ENCODE assay signal across 8 mouse cellular contexts in the genomic region with DNA sequence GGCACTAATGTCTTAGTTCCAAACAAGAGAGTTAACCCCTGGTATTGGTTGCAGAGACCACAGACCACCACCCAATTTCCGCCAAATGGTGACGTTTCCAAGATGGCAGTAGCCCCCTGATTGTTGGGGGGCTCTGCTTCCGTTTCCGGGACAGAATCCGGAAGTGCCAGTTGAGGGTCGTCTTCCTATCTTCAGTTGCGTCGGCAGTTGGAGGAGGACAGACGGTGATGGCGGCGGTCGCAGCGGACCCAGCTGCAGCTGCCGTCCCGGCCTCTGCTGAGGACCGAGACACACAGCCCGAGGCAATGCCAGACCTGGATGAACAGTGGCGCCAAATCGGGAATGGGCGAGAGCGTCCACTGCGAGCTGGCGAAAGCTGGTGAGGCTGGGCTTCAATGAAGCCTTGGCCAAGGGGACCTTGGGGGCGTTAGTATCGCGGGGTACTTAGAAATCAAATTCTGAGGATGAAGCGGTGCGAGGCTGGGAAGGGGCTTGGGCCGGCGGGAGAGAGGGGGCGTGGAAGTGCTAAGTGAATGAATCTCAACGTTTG. TPM values are rescaled to one million over a fixed set of nuclear protein-coding genes. Genes with fewer than 3 reads are reported as not detected.
DNase-seq lines count a peak whose midpoint lies in the region; ATAC-seq and TF ChIP-seq lines count a peak whose summit lies in the region.

A gene (plus strand): TSS at position 166 of the 550 bp plus-strand sequence.

- peak within 1 kb of the TSS; percentile 89 for H3K27ac ChIP-seq in gastrocnemius, adult 2 months
- H3K27ac ChIP-seq in hindbrain, embryonic 12.5 days: peak within 1 kb of the TSS; percentile 92

- intact Hi-C loops in gastrocnemius, adult 2 months (cut with DNase I): no loop called here

- WGBS in hindbrain, embryonic 12.5 days: 20% methylated on average over 32 of the region's 32 CpGs

- no peak for TF ChIP-seq CTCF in gastrocnemius, adult 2 months (IDR thresholded peaks at IDR 0.05)

- peaks cover 15% of the 10 kb centered on the region for H3K4me1 ChIP-seq in erythroblast, embryonic 14.5 days (ENCODE audit: control insufficient read depth)
- no peaks in the 10 kb centered on the region for H3K4me1 ChIP-seq in hindbrain, embryonic 12.5 days

- H3K27me3 ChIP-seq in erythroblast, embryonic 14.5 days (ENCODE audit: control insufficient read depth): no peaks in the 10 kb centered on the region
- H3K27me3 ChIP-seq in hindbrain, embryonic 12.5 days: no peaks in the 10 kb centered on the region
- H3K27me3 ChIP-seq in splenic B cell, adult 2 months (ENCODE audit: control insufficient read depth, insufficient read depth, low read length, poor library complexity, severe bottlenecking): no peaks in the 10 kb centered on the region

- H3K4me3 ChIP-seq in gastrocnemius, adult 2 months: peak within 1 kb of the TSS; percentile 76
- H3K4me3 ChIP-seq in erythroblast, embryonic 14.5 days (replicated peaks): peak within 1 kb of the TSS; percentile 73
- H3K4me3 ChIP-seq in hindbrain, embryonic 12.5 days: peak within 1 kb of the TSS; percentile 54

- peak within 1 kb of the TSS; percentile 67 for H3K9ac ChIP-seq in hindbrain, embryonic 12.5 days

- H3K4me2 ChIP-seq in hindbrain, embryonic 12.5 days (replicated peaks): peak within 1 kb of the TSS; percentile 46

- peak; percentile 85 for ATAC-seq in hindbrain, embryonic 12.5 days (ENCODE audit: low FRiP score)

- DNase-seq in gastrocnemius, adult 2 months: peak; percentile 41
- no peak for DNase-seq in gastrocnemius, adult 8-10 months (ENCODE audit: low spot score in 2 of 2)
- DNase-seq in adrenal gland, postnatal 25 days: no peak
- peak; percentile 15 to 36 for DNase-seq in left cerebral cortex, adult 8-10 months (ENCODE audit: low spot score in 2 of 2)
- peak; percentile 71 for DNase-seq in mesoderm, embryonic 11.5 days (ENCODE audit: low read depth, low spot score)
- DNase-seq in splenic B cell, adult 2 months (ENCODE audit: low read depth, low spot score): peak; percentile 37

- H3K9me3 ChIP-seq in erythroblast, embryonic 14.5 days (ENCODE audit: control insufficient read depth, low read length): no peaks in the 10 kb centered on the region
- H3K9me3 ChIP-seq in hindbrain, embryonic 12.5 days (replicated peaks): no peaks in the 10 kb centered on the region

- H3K36me3 ChIP-seq in erythroblast, embryonic 14.5 days (ENCODE audit: control insufficient read depth): peaks cover 18% of the 10 kb centered on the region
- peaks cover 4% of the 10 kb centered on the region for H3K36me3 ChIP-seq in hindbrain, embryonic 12.5 days
- H3K36me3 ChIP-seq in splenic B cell, adult 2 months (ENCODE audit: control insufficient read depth, insufficient read depth, low read length, poor library complexity, severe bottlenecking): no peaks in the 10 kb centered on the region

RNA-seq across cellular contexts. Expression of the gene that starts here (rescaled TPM):
- 1 to 10 TPM; 1.2 to 2.8 TPM for total RNA-seq in gastrocnemius, adult 2 months (2021)
- 1 to 10 TPM; 1.7 to 2.3 (median 2.1) TPM for total RNA-seq in gastrocnemius, adult 8-10 months (2022)
- 23.0 and 33.3 TPM in 2 replicates for total RNA-seq in adrenal gland, postnatal 25 days (2021)
- polyA plus RNA-seq in erythroblast, embryonic 14.5 days (2012): 0.04 and 0.11 TPM in 2 replicates
- 87.9 and 88.7 TPM in 2 replicates for polyA plus RNA-seq in hindbrain, embryonic 12.5 days (2016; fragmentation: Nextera tagmentation; extraction: Ambion mirVana)
- 100 to 1,000 TPM; 115 to 130 (median 124) TPM for total RNA-seq in left cerebral cortex, adult 8-10 months (2022)

Comparison
In these comparisons a context has a peak if more than half of its experiments do, and no peak if none do; other contexts are left out.
1. RNA of the gene that starts here (polyA plus RNA-seq): 87.9 to 88.7 TPM in hindbrain, embryonic 12.5 days; 0.04 to 0.11 TPM in erythroblast, embryonic 14.5 days; every median in the first group is over 10 times any median in the second.
2. DNase-seq: peak in gastrocnemius, adult 2 months (single experiment), left cerebral cortex, adult 8-10 months (2 of 2), mesoderm, embryonic 11.5 days (single experiment) and splenic B cell, adult 2 months (single experiment); none in gastrocnemius, adult 8-10 months (0 of 2) and adrenal gland, postnatal 25 days (single experiment).
3. Peak in every context shown above with its lines, with median percentiles within 50 percentile points of each other: H3K4me3 ChIP-seq.